Mouse (Mus musculus): ENCODE results near the gene Sv2c. TPM values are rescaled to one million over a fixed set of nuclear protein-coding genes. Genes with fewer than 3 reads are reported as not detected.

Sv2c gene
- polyA plus RNA-seq, 1 experiment from 2014 or later, result 0.86 TPM

GRCm38 (mm10) chr13:95963671-95964070 is 168.7 kb downstream of the Sv2c start:
- H3K27ac ChIP-seq, result no peak overlapping the region
- no peaks in the 10 kb centered on the region for H3K36me3 ChIP-seq (replicated peaks)
- no peak overlapping the region for H3K9ac ChIP-seq
- ATAC-seq (ENCODE audit: low FRiP score), result no peak
- no peaks in the 10 kb centered on the region for H3K9me3 ChIP-seq
- 85% methylated on average over 1 of the region's 1 CpGs for WGBS
- H3K4me2 ChIP-seq, result no peak overlapping the region
- peaks cover 30% of the 10 kb centered on the region for H3K4me1 ChIP-seq
- no peak overlapping the region for H3K4me3 ChIP-seq (replicated peaks)
- H3K27me3 ChIP-seq, result no peaks in the 10 kb centered on the region

DNA sequence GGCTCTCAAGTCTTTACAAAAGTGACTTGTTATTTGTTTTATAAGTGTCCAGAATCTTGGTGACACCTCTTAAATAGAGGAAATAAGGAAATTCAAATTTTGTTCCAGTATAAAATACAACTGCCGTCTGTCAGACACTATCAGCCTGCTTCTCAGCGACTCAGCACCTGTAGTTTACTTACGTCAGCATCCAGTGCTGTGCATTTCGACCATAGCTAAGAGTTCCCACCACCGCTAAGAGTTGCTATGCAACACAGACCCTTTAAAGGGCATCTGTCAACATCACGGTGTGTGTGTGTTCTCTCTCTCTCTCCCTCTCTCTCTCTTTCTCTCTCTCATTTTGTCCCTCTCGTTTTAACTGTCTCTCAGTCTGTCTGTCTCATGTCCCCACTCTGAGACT is 170.5 kb downstream of the Sv2c start:
- H3K27ac ChIP-seq, result no peak overlapping the region
- no peaks in the 10 kb centered on the region for H3K9me3 ChIP-seq
- H3K4me3 ChIP-seq (replicated peaks), result peak overlapping the region; percentile 42; the same call in 1 of the 2 replicates
- H3K27me3 ChIP-seq, result no peaks in the 10 kb centered on the region
- WGBS, result 30% methylated on average over 7 of the region's 7 CpGs
- H3K4me2 ChIP-seq, result peak overlapping the region; percentile 84
- H3K4me1 ChIP-seq, result peaks cover 30% of the 10 kb centered on the region
- no peaks in the 10 kb centered on the region for H3K36me3 ChIP-seq (replicated peaks)
- no peak overlapping the region for H3K9ac ChIP-seq
- no peak for ATAC-seq (ENCODE audit: low FRiP score)

GRCm38 (mm10) chr13:95961191-95961791 is 171.1 kb downstream of the Sv2c start:
- Histone ChIP-seq H3K4me1 (peaks cover 30% of the 10 kb centered on the region), H3K4me3 (replicated peaks) (peak overlapping the region; percentile 42), H3K4me2 (peak overlapping the region; percentile 84), H3K9me3 (no peaks in the 10 kb centered on the region), H3K36me3 (replicated peaks) (no peaks in the 10 kb centered on the region), H3K27ac (no peak overlapping the region), H3K27me3 (no peaks in the 10 kb centered on the region), H3K9ac (peak overlapping the region; percentile 54)
- WGBS, result 10% methylated on average over 29 of the region's 29 CpGs
- peak; percentile 42; the same call in 1 of the 2 replicates for ATAC-seq (ENCODE audit: low FRiP score)

GRCm38 (mm10) chr13:95960477-95961185 is 171.7 kb downstream of the Sv2c start:
- H3K4me2 ChIP-seq, result peak overlapping the region; percentile 84
- H3K4me3 ChIP-seq (replicated peaks), result peak overlapping the region; percentile 42
- 4% methylated on average over 10 of the region's 10 CpGs for WGBS
- ATAC-seq (ENCODE audit: low FRiP score), result peak; percentile 1; the same call in 1 of the 2 replicates
- no peaks in the 10 kb centered on the region for H3K9me3 ChIP-seq
- peak overlapping the region; percentile 54 for H3K9ac ChIP-seq
- H3K27ac ChIP-seq, result no peak overlapping the region
- H3K36me3 ChIP-seq (replicated peaks), result no peaks in the 10 kb centered on the region
- H3K27me3 ChIP-seq, result no peaks in the 10 kb centered on the region
- peaks cover 30% of the 10 kb centered on the region for H3K4me1 ChIP-seq

- Histone ChIP-seq H3K9ac (peak overlapping the region; percentile 21; the same call in 1 of the 2 replicates), H3K4me3 (replicated peaks) (no peak overlapping the region), H3K9me3 (no peaks in the 10 kb centered on the region), H3K4me2 (peak overlapping the region; percentile 35), H3K27me3 (no peaks in the 10 kb centered on the region), H3K27ac (peak overlapping the region; percentile 51), H3K36me3 (replicated peaks) (no peaks in the 10 kb centered on the region), H3K4me1 (peaks cover 30% of the 10 kb centered on the region)
- ATAC-seq (ENCODE audit: low FRiP score), result peak; percentile 28; the same call in 1 of the 2 replicates
- WGBS, result 4% methylated on average over 14 of the region's 14 CpGs
Observed at GRCm38 (mm10) chr13:95959651-95960476, 172.5 kb downstream of the Sv2c start.

GRCm38 (mm10) chr13:95957134-95957533 is 175.2 kb downstream of the Sv2c start:
- WGBS, result 90% methylated on average over 10 of the region's 10 CpGs
- H3K27ac ChIP-seq, result no peak overlapping the region
- no peak overlapping the region for H3K9ac ChIP-seq
- H3K4me2 ChIP-seq, result no peak overlapping the region
- no peaks in the 10 kb centered on the region for H3K27me3 ChIP-seq
- H3K9me3 ChIP-seq, result no peaks in the 10 kb centered on the region
- no peak overlapping the region for H3K4me3 ChIP-seq (replicated peaks)
- no peaks in the 10 kb centered on the region for H3K36me3 ChIP-seq (replicated peaks)
- peaks cover 35% of the 10 kb centered on the region for H3K4me1 ChIP-seq
- ATAC-seq (ENCODE audit: low FRiP score), result no peak

GRCm38 (mm10) chr13:95956327-95956781 is 176.0 kb downstream of the Sv2c start:
- H3K4me1 ChIP-seq, result peaks cover 27% of the 10 kb centered on the region
- no peaks in the 10 kb centered on the region for H3K9me3 ChIP-seq
- H3K4me2 ChIP-seq, result no peak overlapping the region
- H3K9ac ChIP-seq, result no peak overlapping the region
- ATAC-seq (ENCODE audit: low FRiP score), result no peak
- H3K27me3 ChIP-seq, result no peaks in the 10 kb centered on the region
- H3K27ac ChIP-seq, result no peak overlapping the region
- WGBS, result 74% methylated on average over 2 of the region's 2 CpGs
- H3K36me3 ChIP-seq (replicated peaks), result no peaks in the 10 kb centered on the region
- H3K4me3 ChIP-seq (replicated peaks), result no peak overlapping the region

GRCm38 (mm10) chr13:95955204-95955603 is 177.2 kb downstream of the Sv2c start:
- Histone ChIP-seq H3K36me3 (replicated peaks) (no peaks in the 10 kb centered on the region), H3K4me1 (peaks cover 18% of the 10 kb centered on the region), H3K4me2 (no peak overlapping the region), H3K27me3 (no peaks in the 10 kb centered on the region), H3K4me3 (replicated peaks) (no peak overlapping the region), H3K9me3 (no peaks in the 10 kb centered on the region), H3K9ac (no peak overlapping the region), H3K27ac (no peak overlapping the region)
- 89% methylated on average over 5 of the region's 5 CpGs for WGBS
- ATAC-seq (ENCODE audit: low FRiP score), result no peak

DNA sequence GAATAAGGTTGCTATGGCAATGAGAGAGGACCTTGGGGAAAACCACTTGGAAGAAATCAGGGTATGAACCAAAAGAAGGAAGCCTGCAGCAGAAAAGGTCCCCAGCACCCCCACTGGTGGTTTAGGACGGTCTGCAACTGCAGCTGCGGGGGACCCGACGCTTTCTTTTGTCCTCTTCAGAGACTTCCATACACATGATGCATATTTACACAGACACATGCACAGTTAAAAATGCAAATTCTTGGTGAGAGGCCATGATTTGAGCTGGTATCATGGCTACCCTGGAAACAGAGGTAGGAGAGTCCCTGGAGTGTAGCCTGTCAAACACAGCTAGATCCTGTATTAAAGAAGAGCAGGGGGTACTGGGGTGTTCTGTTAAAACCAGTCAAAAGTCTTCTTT is 178.7 kb downstream of the Sv2c start:
- Histone ChIP-seq H3K27ac (no peak overlapping the region), H3K9me3 (no peaks in the 10 kb centered on the region), H3K27me3 (no peaks in the 10 kb centered on the region), H3K36me3 (replicated peaks) (no peaks in the 10 kb centered on the region), H3K4me1 (peaks cover 5% of the 10 kb centered on the region), H3K4me3 (replicated peaks) (no peak overlapping the region), H3K4me2 (no peak overlapping the region), H3K9ac (no peak overlapping the region)
- WGBS, result 55% methylated on average over 4 of the region's 4 CpGs
- ATAC-seq (ENCODE audit: low FRiP score), result no peak

DNA sequence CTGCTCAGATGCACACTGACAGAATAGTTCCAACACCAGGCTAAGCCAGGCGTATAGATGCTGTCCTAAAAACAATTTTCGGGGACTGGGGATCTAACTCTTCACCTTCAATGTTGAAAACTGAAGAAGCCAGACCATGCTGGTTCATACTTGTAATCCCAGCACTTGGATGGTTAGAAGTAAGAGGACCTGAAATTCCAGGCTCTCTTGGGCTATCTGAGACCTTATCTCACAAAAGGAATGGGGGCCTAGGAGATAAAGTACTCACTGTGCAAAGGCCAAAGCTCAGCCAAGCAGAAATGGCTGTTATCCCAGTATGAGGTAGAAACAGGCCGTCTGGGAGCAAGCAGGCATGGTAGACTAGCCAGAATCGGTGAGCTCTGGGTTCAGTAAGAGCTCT is 180.1 kb downstream of the Sv2c start:
- no peak overlapping the region for H3K27ac ChIP-seq
- H3K4me1 ChIP-seq, result peaks cover 5% of the 10 kb centered on the region
- no peak overlapping the region for H3K9ac ChIP-seq
- no peak overlapping the region for H3K4me2 ChIP-seq
- no peak for ATAC-seq (ENCODE audit: low FRiP score)
- H3K9me3 ChIP-seq, result no peaks in the 10 kb centered on the region
- no peaks in the 10 kb centered on the region for H3K36me3 ChIP-seq (replicated peaks)
- no peaks in the 10 kb centered on the region for H3K27me3 ChIP-seq
- WGBS, result 78% methylated on average over 4 of the region's 4 CpGs
- no peak overlapping the region for H3K4me3 ChIP-seq (replicated peaks)

GRCm38 (mm10) chr13:95951098-95951894 is 181.1 kb downstream of the Sv2c start:
- Histone ChIP-seq H3K4me2 (no peak overlapping the region), H3K9me3 (no peaks in the 10 kb centered on the region), H3K36me3 (replicated peaks) (no peaks in the 10 kb centered on the region), H3K27me3 (no peaks in the 10 kb centered on the region), H3K4me3 (replicated peaks) (no peak overlapping the region), H3K9ac (no peak overlapping the region), H3K4me1 (peaks cover 5% of the 10 kb centered on the region), H3K27ac (no peak overlapping the region)
- 68% methylated on average over 7 of the region's 7 CpGs for WGBS
- ATAC-seq (ENCODE audit: low FRiP score), result no peak

Measured in forebrain, embryonic 12.5 days (tissue).